Mouse (Mus musculus) E14TG2a.4 (cell line): ENCODE measurements around the gene Megf8.

Source experiments
- CTCF ChIP-seq: conservative IDR thresholded peaks from 2 replicates; pipeline ENCODE4 v1.5.1; 2014; ENCODE audit warnings: low read length
- NANOG ChIP-seq: IDR thresholded peaks from 2 replicates; pipeline ENCODE4 v1.6.1; 2014; ENCODE audit warnings: borderline replicate concordance, low read length, mixed read lengths
- POU5F1 ChIP-seq: IDR thresholded peaks from 2 replicates; pipeline ENCODE4 v1.6.1; 2014; ENCODE audit warnings: low read length, borderline replicate concordance

DNA sequence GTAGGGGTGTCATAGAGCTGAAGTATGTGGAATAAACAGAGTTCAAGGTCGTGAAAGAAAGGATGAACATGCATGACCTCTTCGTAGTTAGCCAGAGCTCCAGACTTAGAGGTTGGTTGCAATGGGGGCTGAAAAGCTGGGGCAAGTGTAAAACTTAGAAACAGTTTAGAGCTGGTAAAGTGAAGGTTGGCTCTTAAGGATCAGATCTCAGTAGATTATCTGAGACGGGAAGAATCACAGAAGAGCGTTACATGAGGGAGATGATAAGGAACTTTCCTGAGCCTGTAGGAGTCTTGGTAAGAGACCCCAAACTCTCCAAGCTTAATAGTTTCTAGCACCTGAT, 39.0 kb upstream of the Megf8 start:
- TF ChIP-seq CTCF: no peak; the same call in 1 of the 2 replicates
- TF ChIP-seq NANOG: no peak
- TF ChIP-seq POU5F1: no peak
